Mouse (Mus musculus) CH12F3 (cell line): ENCODE measurements around the gene Olfr1357.

Source experiments
- in situ Hi-C: fragments of 300-500 bp; cut with MboI; formaldehyde crosslinking; loops from 2 replicates; pipeline ENCODE4 v1.14.3; 2020; ENCODE audit warnings: low sequenced_read_pairs

The Olfr1357 gene

GRCm38 (mm10) chr10:78583347-78583746 is 34.5 kb downstream of the Olfr1357 start:
- in situ Hi-C loops: no loop called here

GRCm38 (mm10) chr10:78581121-78581520 is 36.8 kb downstream of the Olfr1357 start:
- in situ Hi-C loops: no loop called here

GRCm38 (mm10) chr10:78578204-78578603 is 39.7 kb downstream of the Olfr1357 start:
- in situ Hi-C loops: no loop called here

GRCm38 (mm10) chr10:78576435-78577184 is 41.3 kb downstream of the Olfr1357 start:
- in situ Hi-C loops: no loop called here

GRCm38 (mm10) chr10:78575690-78576089 is 42.2 kb downstream of the Olfr1357 start:
- in situ Hi-C loops: no loop called here

- in situ Hi-C loops: no loop called here
Observed at GRCm38 (mm10) chr10:78575105-78575632, 42.7 kb downstream of the Olfr1357 start.

- in situ Hi-C loops: no loop called here
Observed at GRCm38 (mm10) chr10:78574250-78575104, 43.4 kb downstream of the Olfr1357 start, which contains the start of gene Ilvbl. TSS of gene Ilvbl (plus strand) at chr10:78574346.

GRCm38 (mm10) chr10:78573226-78573625 is 44.6 kb downstream of the Olfr1357 start:
- in situ Hi-C loops: no loop called here

- in situ Hi-C loops: no loop called here
Observed at GRCm38 (mm10) chr10:78570897-78571296, 47.0 kb downstream of the Olfr1357 start.

- in situ Hi-C loops: no loop called here
Observed at GRCm38 (mm10) chr10:78570416-78570815, 47.5 kb downstream of the Olfr1357 start.

- in situ Hi-C loops: no loop called here
Observed at GRCm38 (mm10) chr10:78569686-78570085, 48.2 kb downstream of the Olfr1357 start.

GRCm38 (mm10) chr10:78569191-78569590 is 48.7 kb downstream of the Olfr1357 start:
- in situ Hi-C loops: no loop called here

- in situ Hi-C loops: no loop called here
Observed at GRCm38 (mm10) chr10:78565070-78565469, 52.8 kb downstream of the Olfr1357 start.
